Mouse (Mus musculus): ENCODE data around the gene Gm20924. TPM values are rescaled to one million over a fixed set of nuclear protein-coding genes. Genes with fewer than 3 reads are reported as not detected.
"Not testable (repeated sequence)": the region's sequence is repeated elsewhere in the genome, so short reads cannot be mapped to it uniquely, and the experiment has no call there.

Gm20924 gene
- not detected in 2 replicates for polyA plus RNA-seq (2014; fragmentation: Nextera tagmentation; extraction: Ambion mirVana)

GRCm38 (mm10) chrY:65207427-65207826, at the start of gene Gm20924:
Gm20924 (minus strand) TSS chrY:65207527.
- H3K9me3 ChIP-seq (replicated peaks; ENCODE audit: control insufficient read depth, low read length); H3K4me3 ChIP-seq (ENCODE audit: low read depth, low read length); H3K27me3 ChIP-seq (ENCODE audit: control insufficient read depth, insufficient read depth, low read length); H3K36me3 ChIP-seq (ENCODE audit: control insufficient read depth, insufficient read depth, low read length); H3K4me2 ChIP-seq; H3K27ac ChIP-seq (ENCODE audit: low read depth, low read length); H3K4me1 ChIP-seq (ENCODE audit: control insufficient read depth, insufficient read depth, low read length); H3K9ac ChIP-seq (ENCODE audit: low read depth, low read length); ATAC-seq (replicated peaks; ENCODE audit: insufficient number of reproducible peaks, low FRiP score, low TSS enrichment): not testable (repeated sequence)
- WGBS (ENCODE audit: insufficient replicate concordance): no CpG with 5 or more reads among the region's 4 CpGs

Other genes starting within 250 kb of the Gm20924 start
- gene Gm20736, start 170.2 kb upstream of the Gm20924 start, polyA plus RNA-seq (2014; fragmentation: Nextera tagmentation; extraction: Ambion mirVana): not detected in 2 replicates